Mouse (Mus musculus) mature B cell (primary cell): ENCODE results near the gene Inpp5b.
"Not testable (repeated sequence)": the region's sequence is repeated elsewhere in the genome, so short reads cannot be mapped to it uniquely, and the experiment has no call there.

ENCODE experiments used
- in situ Hi-C: fragments of 300-500 bp; cut with MboI; formaldehyde crosslinking; loops from 2 replicates; pipeline ENCODE4 v1.14.3; 2019

Gene Inpp5b

DNA sequence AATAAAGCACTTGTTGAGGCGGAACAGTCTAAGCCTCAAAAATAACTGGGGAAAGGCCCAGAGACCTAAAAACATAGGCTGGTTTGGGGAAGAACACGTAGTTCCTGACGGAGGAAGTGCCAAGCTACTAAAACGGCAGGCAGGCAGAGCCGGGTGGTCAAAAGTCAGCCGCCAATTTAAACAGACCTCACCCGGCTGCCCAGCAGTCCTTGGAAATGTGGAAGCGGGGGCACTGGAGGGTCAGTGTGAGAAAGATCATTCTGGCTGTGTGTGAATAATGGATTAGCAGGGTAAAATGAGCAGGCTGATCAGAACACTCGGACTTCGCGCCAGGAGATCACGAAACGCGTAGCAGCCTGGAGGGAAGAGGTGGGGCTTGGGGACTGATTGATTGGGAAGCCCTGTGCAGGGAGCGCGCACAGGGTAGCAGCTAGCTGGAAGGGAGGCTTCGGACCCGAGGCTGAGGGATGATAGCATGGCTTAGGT, 31.6 kb upstream of the Inpp5b start:
- in situ Hi-C loops: no loop called here

DNA sequence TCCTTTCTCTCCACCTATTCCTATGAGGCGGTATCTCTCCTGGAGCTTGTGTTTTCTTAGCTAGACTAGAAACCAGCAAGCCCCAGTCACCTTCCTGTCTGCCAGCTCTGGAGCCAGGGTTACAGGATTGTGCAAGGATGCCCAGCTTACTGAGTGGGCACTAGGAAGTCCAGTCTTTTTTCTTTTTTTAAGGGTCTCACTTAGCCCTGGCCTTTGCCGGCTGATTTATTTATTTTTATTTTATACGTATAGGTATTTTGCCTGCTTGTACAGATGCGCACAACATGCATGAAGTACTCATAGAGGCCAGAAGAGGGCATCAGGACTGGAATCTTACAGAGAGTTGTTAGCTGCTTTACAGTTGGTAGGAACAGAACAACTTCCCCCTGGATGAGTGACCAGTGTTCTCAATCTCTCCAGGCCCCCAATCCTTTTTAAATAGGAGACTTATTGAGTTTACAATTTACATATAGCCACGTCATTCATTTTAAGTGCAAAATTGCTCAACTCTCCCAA, 30.8 kb upstream of the Inpp5b start:
- in situ Hi-C loops: no loop called here

- in situ Hi-C loops: no loop called here
These were observed 29.0 kb upstream of the Inpp5b start for GRCm38 (mm10) chr4:124712618-124713017.

- in situ Hi-C loops: not testable (repeated sequence)
These were observed 27.8 kb upstream of the Inpp5b start for GRCm38 (mm10) chr4:124713850-124714249.

GRCm38 (mm10) chr4:124714545-124715481, 26.8 kb upstream of the Inpp5b start, which contains the start of gene Sf3a3:
TSS of gene Sf3a3 (plus strand) at chr4:124714776.
- in situ Hi-C loops: no loop called here

- in situ Hi-C loops: no loop called here
These were observed 22.5 kb upstream of the Inpp5b start for GRCm38 (mm10) chr4:124719101-124719500.

DNA sequence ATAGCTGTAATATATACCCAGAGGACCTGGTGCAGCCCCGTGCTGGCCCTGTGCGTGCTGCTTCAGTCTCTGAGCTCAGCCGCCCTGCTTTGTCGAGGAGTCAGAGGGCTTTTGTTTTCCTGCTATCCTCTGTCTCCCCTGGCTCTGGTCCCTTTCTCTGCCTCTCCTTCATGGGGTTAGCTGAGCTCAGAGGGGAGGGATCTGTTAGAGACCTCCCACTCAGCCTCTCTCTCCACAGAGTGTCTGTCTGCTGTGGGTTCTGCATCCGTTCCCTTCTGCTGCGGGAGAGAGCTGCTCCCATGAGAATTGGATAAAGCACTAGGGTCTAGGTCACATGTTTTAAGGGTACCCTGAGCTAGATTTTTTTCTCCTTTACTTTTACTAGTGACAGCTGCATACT, 15.5 kb upstream of the Inpp5b start:
- in situ Hi-C loops: no loop called here

- in situ Hi-C loops: no loop called here
These were observed 4.7 kb upstream of the Inpp5b start for GRCm38 (mm10) chr4:124736952-124737351.

DNA sequence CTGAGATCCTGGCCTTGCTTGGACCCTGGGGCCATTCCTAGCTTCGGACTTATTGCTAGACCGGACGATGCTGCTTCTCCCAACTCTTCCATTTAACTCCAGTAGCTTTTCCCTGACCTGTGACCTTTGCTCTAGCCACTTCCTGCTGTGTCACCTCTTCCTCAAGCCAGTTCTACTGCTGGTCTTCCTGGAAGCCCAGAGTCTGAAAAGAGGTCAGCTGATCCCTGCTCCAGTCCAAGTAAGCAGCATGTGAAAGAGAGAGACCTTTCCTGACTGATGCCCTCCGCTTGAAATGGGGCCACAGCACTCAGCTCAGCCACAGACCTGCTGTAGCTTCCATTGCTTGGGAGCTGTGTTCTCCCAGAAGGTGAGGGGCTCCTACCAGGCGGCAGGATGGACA, 4.2 kb upstream of the Inpp5b start:
- in situ Hi-C loops: no loop called here

DNA sequence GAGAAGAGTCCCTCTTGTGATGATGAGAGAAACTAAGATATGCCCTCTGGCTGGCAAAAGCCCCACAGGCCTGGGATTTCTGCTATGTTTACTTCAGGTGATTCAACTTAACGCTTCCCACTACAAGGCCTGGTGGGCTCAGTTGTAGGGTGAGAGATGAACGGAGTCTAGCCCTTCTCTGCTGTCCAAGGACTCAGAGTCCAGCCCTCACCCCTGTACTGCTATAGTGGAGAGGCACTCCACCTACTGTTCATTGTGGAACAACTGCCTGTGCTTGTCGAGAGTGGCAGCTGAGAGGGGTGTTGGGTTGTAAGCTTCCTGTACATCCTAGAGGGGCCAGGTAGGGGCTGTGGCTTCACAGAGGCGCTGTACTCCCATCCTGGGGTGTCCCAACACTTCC, 3.6 kb upstream of the Inpp5b start:
- in situ Hi-C loops: no loop called here

- in situ Hi-C loops: no loop called here
These were observed 2.9 kb upstream of the Inpp5b start for GRCm38 (mm10) chr4:124738783-124739182.

- in situ Hi-C loops: no loop called here
These were observed 1.2 kb downstream of the Inpp5b start for GRCm38 (mm10) chr4:124742839-124743238.

DNA sequence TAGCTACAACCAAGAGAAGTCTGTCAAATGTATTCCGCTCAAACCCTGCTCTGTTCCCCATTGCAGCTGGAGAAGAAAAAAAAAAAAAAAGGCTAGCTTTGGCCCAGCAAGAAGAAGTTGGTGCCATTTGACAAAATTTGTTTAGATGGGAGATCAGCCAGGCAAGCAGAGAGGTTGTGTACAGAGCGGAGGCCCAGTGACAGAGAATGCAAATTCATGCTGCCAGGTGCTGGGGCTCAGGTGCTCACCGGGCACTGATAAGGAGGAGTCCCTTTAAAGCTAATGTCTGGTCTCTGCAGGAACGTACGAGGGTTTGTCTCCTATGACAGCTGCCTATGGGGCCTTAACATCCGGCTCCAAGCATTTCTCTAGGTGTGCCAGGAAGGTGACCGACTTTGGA, 4.9 kb downstream of the Inpp5b start:
- in situ Hi-C loops: no loop called here

DNA sequence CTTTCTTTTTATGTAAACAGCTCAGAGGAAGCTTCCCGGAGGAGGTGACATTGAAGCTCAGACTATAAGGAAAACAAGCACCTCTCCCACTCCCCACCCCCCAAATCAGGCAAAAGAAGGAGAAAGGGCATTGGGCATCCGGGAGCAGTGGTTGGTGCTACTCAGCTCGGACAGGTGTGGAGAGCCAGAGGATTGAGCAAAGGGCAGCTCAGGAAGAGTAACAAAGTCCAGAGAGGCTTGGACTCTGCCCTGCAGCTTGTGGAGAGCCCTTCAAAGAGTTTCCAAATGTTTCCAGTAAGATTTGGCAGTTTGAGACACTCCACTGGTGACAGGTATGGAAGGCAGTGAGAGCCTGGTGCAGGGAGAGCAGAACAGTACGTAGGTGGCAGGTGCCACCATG, 6.2 kb downstream of the Inpp5b start:
- in situ Hi-C loops: no loop called here

- in situ Hi-C loops: no loop called here
These were observed 9.9 kb downstream of the Inpp5b start for GRCm38 (mm10) chr4:124751300-124752250.

- in situ Hi-C loops: no loop called here
These were observed 10.9 kb downstream of the Inpp5b start for GRCm38 (mm10) chr4:124752281-124753199.

GRCm38 (mm10) chr4:124755526-124755925, 13.9 kb downstream of the Inpp5b start:
- in situ Hi-C loops: no loop called here

GRCm38 (mm10) chr4:124759305-124759811, 17.7 kb downstream of the Inpp5b start:
- in situ Hi-C loops: no loop called here

- in situ Hi-C loops: no loop called here
These were observed 19.6 kb downstream of the Inpp5b start for GRCm38 (mm10) chr4:124761201-124761600.

- in situ Hi-C loops: no loop called here
These were observed 21.3 kb downstream of the Inpp5b start for GRCm38 (mm10) chr4:124762858-124763452.
